34 mouse cellular contexts compared by ENCODE assay signal in the genomic region with DNA sequence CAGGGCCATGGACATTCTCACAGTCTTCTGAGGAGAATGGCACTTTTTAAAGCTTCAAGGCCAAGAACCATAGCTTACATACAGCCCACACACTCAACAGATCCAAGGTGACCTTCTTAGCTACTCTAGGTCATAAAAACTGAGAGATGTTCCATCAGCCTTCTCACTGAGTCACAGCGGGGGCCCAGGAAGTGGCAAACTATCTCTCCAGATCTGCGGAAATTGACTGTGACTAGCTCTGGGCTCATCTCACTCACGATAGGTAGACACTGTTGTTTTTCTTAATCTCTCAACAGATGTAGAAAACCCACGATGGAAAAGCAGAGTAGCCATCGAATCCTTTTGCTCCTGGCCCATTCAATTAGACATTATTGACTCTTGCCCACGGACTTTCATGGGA.
DNase-seq lines count a peak whose midpoint lies in the region; ATAC-seq lines count a peak whose summit lies in the region.
"Had no signal": no experiment of that assay in that cellular context is flagged by ENCODE, and none has a peak within 500 bp of the region (broad histone marks: within the 10 kb centered on the region; RNA-seq: fewer than 3 reads in every experiment).

No protein-coding gene starts in this region.

- H3K9me3 ChIP-seq in midbrain, embryonic 11.5 days (ENCODE audit: control insufficient read depth, low read length) = no peaks in the 10 kb centered on the region
- H3K9me3 ChIP-seq in midbrain, embryonic 14.5 days (ENCODE audit: control insufficient read depth, low read length) = no peaks in the 10 kb centered on the region
- H3K9me3 ChIP-seq: embryonic facial prominence, embryonic 13.5 days; forebrain, embryonic 10.5 days; forebrain, embryonic 15.5 days; heart, embryonic 13.5 days; limb, embryonic 10.5 days; limb, embryonic 15.5 days; liver, embryonic 13.5 days; midbrain, embryonic 10.5 days; neural tube, embryonic 13.5 days had no signal

- H3K4me3 ChIP-seq in midbrain, embryonic 11.5 days (ENCODE audit: low read depth, low read length) = no peak overlapping the region
- H3K4me3 ChIP-seq in midbrain, embryonic 14.5 days (replicated peaks; ENCODE audit: low read depth, low read length) = no peak overlapping the region
- H3K4me3 ChIP-seq: embryonic facial prominence, embryonic 13.5 days; forebrain, embryonic 10.5 days; forebrain, embryonic 15.5 days; heart, embryonic 13.5 days; limb, embryonic 10.5 days; limb, embryonic 15.5 days; liver, embryonic 13.5 days; midbrain, embryonic 10.5 days; myocyte; neural tube, embryonic 13.5 days had no signal

- no peaks in the 10 kb centered on the region for H3K27me3 ChIP-seq in midbrain, embryonic 11.5 days (ENCODE audit: control insufficient read depth, insufficient read depth, low read length)
- no peaks in the 10 kb centered on the region for H3K27me3 ChIP-seq in midbrain, embryonic 14.5 days (ENCODE audit: control insufficient read depth, insufficient read depth, low read length)
- H3K27me3 ChIP-seq: CH12.LX; embryonic facial prominence, embryonic 13.5 days; forebrain, embryonic 15.5 days; heart, embryonic 13.5 days; limb, embryonic 15.5 days; liver, embryonic 13.5 days; neural tube, embryonic 13.5 days had no signal

- peak; percentile 35 for DNase-seq in midbrain, embryonic 11.5 days (ENCODE audit: low spot score, missing footprints)
- DNase-seq in midbrain, embryonic 14.5 days = no peak
- peak; percentile 6 for DNase-seq in thymus, postnatal 25 days
- no peak for DNase-seq in ovary, postnatal 36 days (ENCODE audit: low spot score)
- DNase-seq in lung, postnatal 4 days = no peak
- DNase-seq in adrenal gland, adult 18-20 months (ENCODE audit: low spot score in 2 of 2) = no peak
- DNase-seq: adrenal gland, postnatal 36 days; cerebellum, adult 18-20 months; cerebellum, postnatal 10 days; gastrocnemius, postnatal 25 days; heart, adult 18-20 months; heart, postnatal 14 days; kidney, adult 9 months; kidney, postnatal 10 days; layer of hippocampus, adult 9-11 months; liver, embryonic 13.5 days; lung, adult 18-20 months; lung, postnatal 10 days; right cerebral cortex, postnatal 14 days; spleen, adult 18-20 months had no signal

- H3K27ac ChIP-seq in midbrain, embryonic 11.5 days (ENCODE audit: low read depth, low read length) = no peak overlapping the region
- H3K27ac ChIP-seq in midbrain, embryonic 14.5 days (replicated peaks; ENCODE audit: low read depth, low read length) = no peak overlapping the region
- H3K27ac ChIP-seq: embryonic facial prominence, embryonic 13.5 days; forebrain, embryonic 10.5 days; forebrain, embryonic 15.5 days; heart, embryonic 13.5 days; limb, embryonic 10.5 days; limb, embryonic 15.5 days; liver, embryonic 13.5 days; midbrain, embryonic 10.5 days; neural tube, embryonic 13.5 days had no signal

- no peaks in the 10 kb centered on the region for H3K4me1 ChIP-seq in midbrain, embryonic 11.5 days (ENCODE audit: control insufficient read depth, insufficient read depth, low read length)
- H3K4me1 ChIP-seq in midbrain, embryonic 14.5 days (ENCODE audit: control insufficient read depth, insufficient read depth, low read length) = no peaks in the 10 kb centered on the region
- H3K4me1 ChIP-seq: forebrain, embryonic 10.5 days; forebrain, embryonic 15.5 days; limb, embryonic 10.5 days; liver, embryonic 13.5 days; midbrain, embryonic 10.5 days; neural tube, embryonic 13.5 days had no signal

- H3K9ac ChIP-seq in midbrain, embryonic 11.5 days (ENCODE audit: low read length) = no peak overlapping the region
- H3K9ac ChIP-seq in midbrain, embryonic 14.5 days (replicated peaks; ENCODE audit: low read length) = no peak overlapping the region
- H3K9ac ChIP-seq: embryonic facial prominence, embryonic 13.5 days; forebrain, embryonic 15.5 days; heart, embryonic 13.5 days; limb, embryonic 15.5 days; liver, embryonic 13.5 days; neural tube, embryonic 13.5 days had no signal

- H3K4me2 ChIP-seq in midbrain, embryonic 11.5 days = no peak overlapping the region
- no peak overlapping the region for H3K4me2 ChIP-seq in midbrain, embryonic 14.5 days (ENCODE audit: low read length)
- H3K4me2 ChIP-seq: embryonic facial prominence, embryonic 13.5 days; forebrain, embryonic 15.5 days; heart, embryonic 13.5 days; limb, embryonic 15.5 days; liver, embryonic 13.5 days; neural tube, embryonic 13.5 days had no signal

- 86% methylated on average over 6 of the region's 6 CpGs for WGBS in midbrain, embryonic 11.5 days
- 91% methylated on average over 6 of the region's 6 CpGs for WGBS in midbrain, embryonic 14.5 days

- H3K36me3 ChIP-seq in midbrain, embryonic 11.5 days (ENCODE audit: control insufficient read depth, insufficient read depth, low read length) = no peaks in the 10 kb centered on the region
- H3K36me3 ChIP-seq in midbrain, embryonic 14.5 days (ENCODE audit: control insufficient read depth, insufficient read depth, low read length) = no peaks in the 10 kb centered on the region
- H3K36me3 ChIP-seq: embryonic facial prominence, embryonic 13.5 days; forebrain, embryonic 10.5 days; forebrain, embryonic 15.5 days; heart, embryonic 13.5 days; limb, embryonic 10.5 days; limb, embryonic 15.5 days; liver, embryonic 13.5 days; midbrain, embryonic 10.5 days; neural tube, embryonic 13.5 days had no signal

- no peak for ATAC-seq in midbrain, embryonic 11.5 days (ENCODE audit: low FRiP score)
- ATAC-seq in midbrain, embryonic 14.5 days (ENCODE audit: low FRiP score, low TSS enrichment) = no peak
- ATAC-seq in CD4-positive, CD25-positive, alpha-beta regulatory T cell, adult 4 months = peak; percentile 96
- peak; percentile 98 for ATAC-seq in inflammation-experienced regulatory T-cells, adult 6 months
- ATAC-seq: forebrain, embryonic 15.5 days; hindbrain, embryonic 16.5 days; intestine, postnatal 0 days had no signal

Comparison
In these comparisons a context has a peak if more than half of its experiments do, and no peak if none do; other contexts are left out.
1. DNase-seq: peak in midbrain, embryonic 11.5 days (single experiment) and thymus, postnatal 25 days (single experiment); none in midbrain, embryonic 14.5 days (single experiment), ovary, postnatal 36 days (single experiment), lung, postnatal 4 days (0 of 2) and adrenal gland, adult 18-20 months (0 of 2).
2. ATAC-seq: peak in CD4-positive, CD25-positive, alpha-beta regulatory T cell, adult 4 months (single experiment) and inflammation-experienced regulatory T-cells, adult 6 months (single experiment); none in midbrain, embryonic 11.5 days (single experiment) and midbrain, embryonic 14.5 days (single experiment).